Mouse (Mus musculus): ENCODE results near the gene Stim1.

DNA sequence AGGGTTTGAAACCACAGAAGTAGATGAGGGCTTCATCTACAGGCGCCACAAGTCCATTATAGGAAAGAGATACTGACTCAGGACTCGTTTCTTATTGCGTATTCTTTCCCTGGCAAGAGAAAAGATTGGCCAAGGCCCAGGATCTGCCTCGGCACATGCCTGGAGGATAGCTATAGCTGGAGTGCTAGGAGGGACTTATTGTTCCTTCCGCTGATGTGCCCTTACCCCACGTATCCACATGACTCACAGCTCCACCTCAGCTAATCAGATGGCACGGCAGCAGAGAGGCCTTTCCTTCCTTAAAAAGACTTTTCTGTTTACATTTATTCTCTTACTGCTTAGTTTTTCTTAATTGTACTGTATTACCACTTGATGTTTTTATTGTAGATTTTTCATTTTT lies 128.3 kb downstream of the Stim1 start:
- TF ChIP-seq POLR2A (IDR thresholded peaks at IDR 0.05; ENCODE audit: insufficient read depth, low read depth, low read length) = no peak
- TF ChIP-seq CTCF (IDR thresholded peaks at IDR 0.05; ENCODE audit: insufficient read depth, low read depth, low read length) = no peak

Measured in olfactory bulb, adult 2 months (tissue).